Mouse (Mus musculus) brain, adult 2 months (tissue): ENCODE data around the gene Meis1.

Experiments used
- DNase-seq: peaks from one replicate; pipeline ENCODE4 v3.0.0; 2011; ENCODE audit warnings: low read depth, low spot score

The Meis1 gene

DNA sequence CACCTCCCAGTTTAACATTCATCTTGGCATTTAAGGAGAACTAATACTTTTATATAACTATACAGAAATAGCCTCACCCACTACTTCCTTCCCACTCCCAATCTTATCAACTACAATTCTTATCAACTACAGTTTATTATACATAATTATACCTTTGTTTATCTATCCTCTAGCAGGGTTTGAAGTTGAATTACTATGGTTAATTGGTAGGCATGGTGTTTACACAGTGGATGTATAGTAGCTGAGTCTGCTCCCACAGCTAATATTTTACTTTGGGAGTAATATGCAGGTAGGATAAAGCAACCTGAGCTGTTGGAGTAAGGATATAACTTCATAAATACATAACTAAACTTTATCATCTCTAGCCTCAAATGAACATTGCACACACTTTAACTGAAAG lies 188.7 kb downstream of the Meis1 start:
- DNase-seq: no peak
